Mouse (Mus musculus) CH12.LX (cell line): ENCODE measurements around the gene Wbp11. TPM values are rescaled to one million over a fixed set of nuclear protein-coding genes. Genes with fewer than 3 reads are reported as not detected.

ENCODE experiments used
- DNase-seq: peaks from one replicate; pipeline ENCODE4 v3.0.0-alpha.2; 2013; ENCODE audit errors: extremely low read depth
- H3K27ac ChIP-seq: 2 replicates; pipeline ENCODE4 v1.5.1; 2012; ENCODE audit warnings: low read depth, mild to moderate bottlenecking, control low read depth, moderate library complexity; ENCODE audit not compliant: insufficient read depth
- H3K27me3 ChIP-seq: replicated peaks from 2 replicates; pipeline ENCODE3; 2012; ENCODE audit warnings: inconsistent platforms
- H3K36me3 ChIP-seq, 2 experiments: replicated peaks in 1 of 2; 2 replicates each; pipeline versions ENCODE3 to v1.6.1; 2012; ENCODE audit warnings: inconsistent platforms in 1 of 2, low read length in 1 of 2, mild to moderate bottlenecking in 1 of 2, mixed read lengths in 1 of 2, moderate library complexity in 1 of 2; ENCODE audit not compliant: control insufficient read depth in 1 of 2, insufficient read depth in 1 of 2
- H3K4me1 ChIP-seq, 2 experiments: 2 replicates each; pipeline ENCODE4 v1.6.1; 2012; ENCODE audit warnings: inconsistent platforms in 1 of 2, moderate library complexity in 1 of 2; ENCODE audit not compliant: insufficient read depth in 2 of 2, control insufficient read depth in 1 of 2
- H3K4me2 ChIP-seq: 2 replicates; pipeline ENCODE4 v1.6.1; 2012; ENCODE audit warnings: low read depth, mild to moderate bottlenecking, control low read depth; ENCODE audit not compliant: poor library complexity, insufficient read depth, severe bottlenecking
- H3K4me3 ChIP-seq, 3 experiments: fragments of 150-350 bp in 1 of 3; sonication (generic) in 1 of 3; replicated peaks in 1 of 3; 2 replicates each; pipeline versions ENCODE3 to v1.5.1; 2011 to 2012; ENCODE audit warnings: low read depth in 2 of 3, low read length in 2 of 3, mild to moderate bottlenecking in 2 of 3, moderate library complexity in 2 of 3, control low read depth in 1 of 3, improper control_type of control experiment in 1 of 3, inconsistent platforms in 1 of 3, mixed read lengths in 1 of 3; ENCODE audit not compliant: poor library complexity in 1 of 3
- H3K79me2 ChIP-seq: replicated peaks from 2 replicates; pipeline ENCODE4 v1.6.1; 2012; ENCODE audit warnings: mild to moderate bottlenecking, moderate library complexity; ENCODE audit not compliant: control insufficient read depth, poor library complexity, insufficient read depth, severe bottlenecking; ENCODE audit errors: extremely low read depth
- H3K9ac ChIP-seq: 2 replicates; pipeline ENCODE4 v1.6.1; 2012; ENCODE audit warnings: low read depth, mild to moderate bottlenecking, control low read depth, moderate library complexity; ENCODE audit not compliant: insufficient read depth
- H3K9me3 ChIP-seq: replicated peaks from 2 replicates; pipeline ENCODE3; 2012; ENCODE audit warnings: low read length, inconsistent platforms, mixed read lengths
- BHLHE40 ChIP-seq: IDR thresholded peaks from 2 replicates; pipeline ENCODE4 v1.6.1; 2011; ENCODE audit warnings: mild to moderate bottlenecking, low read depth, low read length, improper control_type of control experiment
- CHD2 ChIP-seq: IDR thresholded peaks from 2 replicates; pipeline ENCODE4 v1.6.1; 2011; ENCODE audit warnings: low read length, improper control_type of control experiment
- ELF1 ChIP-seq: IDR thresholded peaks from 2 replicates; pipeline ENCODE4 v1.6.1; 2014; ENCODE audit warnings: low read depth, mild to moderate bottlenecking, inconsistent platforms, low read length, improper control_type of control experiment
- ETS1 ChIP-seq: conservative IDR thresholded peaks from 2 replicates; pipeline ENCODE4 v1.6.1; 2012; ENCODE audit warnings: low read depth, mild to moderate bottlenecking, inconsistent platforms, low read length, improper control_type of control experiment, moderate library complexity
- GABPA ChIP-seq: IDR thresholded peaks from 2 replicates; pipeline ENCODE4 v1.6.1; 2012; ENCODE audit warnings: low read depth, low read length, improper control_type of control experiment, inconsistent platforms; ENCODE audit not compliant: insufficient replicate concordance
- HCFC1 ChIP-seq: IDR thresholded peaks from 2 replicates; pipeline ENCODE4 v1.6.1; 2012; ENCODE audit warnings: low read depth, mild to moderate bottlenecking, inconsistent platforms, low read length, improper control_type of control experiment
- IRF4 ChIP-seq: IDR thresholded peaks from 2 replicates; pipeline ENCODE4 v1.6.1; 2014; ENCODE audit warnings: low read depth, mild to moderate bottlenecking, inconsistent platforms, low read length, improper control_type of control experiment
- JUND ChIP-seq: conservative IDR thresholded peaks from 2 replicates; pipeline ENCODE4 v1.6.1; 2011; ENCODE audit warnings: low read depth, low read length, improper control_type of control experiment
- KAT2A ChIP-seq: IDR thresholded peaks from 2 replicates; pipeline ENCODE4 v1.6.1; 2012; ENCODE audit warnings: low read length, improper control_type of control experiment, inconsistent platforms; ENCODE audit not compliant: insufficient replicate concordance
- MAX ChIP-seq: IDR thresholded peaks from 2 replicates; pipeline ENCODE4 v1.6.1; 2011; ENCODE audit warnings: low read length, improper control_type of control experiment
- MAZ ChIP-seq: IDR thresholded peaks from 2 replicates; pipeline ENCODE4 v1.6.1; 2012; ENCODE audit warnings: low read depth, mild to moderate bottlenecking, inconsistent platforms, low read length, improper control_type of control experiment, moderate library complexity
- MEF2A ChIP-seq: IDR thresholded peaks from 2 replicates; pipeline ENCODE4 v1.6.1; 2014; ENCODE audit warnings: low read depth, mild to moderate bottlenecking, inconsistent platforms, low read length, improper control_type of control experiment, borderline replicate concordance
- MXI1 ChIP-seq: IDR thresholded peaks from 2 replicates; pipeline ENCODE4 v1.6.1; 2011; ENCODE audit warnings: mild to moderate bottlenecking, low read depth, low read length, improper control_type of control experiment
- MYC ChIP-seq: IDR thresholded peaks from 2 replicates; pipeline ENCODE4 v1.6.1; 2011; ENCODE audit warnings: low read depth, mild to moderate bottlenecking, improper control_type of control experiment, low read length
- NELFE ChIP-seq: IDR thresholded peaks from 2 replicates; pipeline ENCODE4 v1.6.1; 2011; ENCODE audit warnings: low read depth, low read length, improper control_type of control experiment
- NRF1 ChIP-seq: IDR thresholded peaks from 2 replicates; pipeline ENCODE4 v1.6.1; 2014; ENCODE audit warnings: low read depth, mild to moderate bottlenecking, inconsistent platforms, low read length, improper control_type of control experiment, moderate library complexity
- POLR2A ChIP-seq: IDR thresholded peaks from 2 replicates; pipeline ENCODE4 v1.6.1; 2011; ENCODE audit warnings: low read depth, mild to moderate bottlenecking, improper control_type of control experiment, low read length
- POLR2AphosphoS2 ChIP-seq: IDR thresholded peaks from 2 replicates; pipeline ENCODE4 v1.6.1; 2011; ENCODE audit warnings: low read depth, low read length, improper control_type of control experiment
- RCOR1 ChIP-seq: conservative IDR thresholded peaks from 2 replicates; pipeline ENCODE4 v1.6.1; 2012; ENCODE audit warnings: low read depth, mild to moderate bottlenecking, inconsistent platforms, low read length, improper control_type of control experiment
- SIN3A ChIP-seq: IDR thresholded peaks from 2 replicates; pipeline ENCODE4 v1.6.1; 2012; ENCODE audit warnings: low read length, improper control_type of control experiment, inconsistent platforms
- TBP ChIP-seq: conservative IDR thresholded peaks from 2 replicates; pipeline ENCODE4 v1.6.1; 2011; ENCODE audit warnings: low read depth, low read length, improper control_type of control experiment
- TCF12 ChIP-seq: IDR thresholded peaks from 2 replicates; pipeline ENCODE4 v1.6.1; 2014; ENCODE audit warnings: low read depth, mild to moderate bottlenecking, inconsistent platforms, low read length, improper control_type of control experiment
- USF1 ChIP-seq: IDR thresholded peaks from 2 replicates; pipeline ENCODE4 v1.6.1; 2014; ENCODE audit warnings: low read depth, mild to moderate bottlenecking, inconsistent platforms, low read length, improper control_type of control experiment
- ZKSCAN1 ChIP-seq: IDR thresholded peaks from 2 replicates; pipeline ENCODE4 v1.6.1; 2012; ENCODE audit warnings: low read depth, inconsistent platforms, low read length, improper control_type of control experiment, borderline replicate concordance
- ZMIZ1 ChIP-seq: IDR thresholded peaks from 2 replicates; pipeline ENCODE4 v1.6.1; 2012; ENCODE audit warnings: low read depth, mild to moderate bottlenecking, inconsistent platforms, low read length, improper control_type of control experiment
- dilution Hi-C: fragments of 300-500 bp; cut with MboI; formaldehyde crosslinking; loops from 2 replicates; pipeline ENCODE4 v1.14.3; 2020; ENCODE audit warnings: low sequenced_read_pairs; ENCODE audit not compliant: extremely low pct_unique_long_range_greater_than_20kb, extremely low pct_ligation_motif_present
- in situ Hi-C: fragments of 300-500 bp; cut with MboI; formaldehyde crosslinking; loops from 3 replicates; pipeline ENCODE4 v1.14.3; 2019; ENCODE audit warnings: low sequenced_read_pairs, low pct_ligation_motif_present, low pct_unique_long_range_greater_than_20kb, mixed read lengths
- polyA plus RNA-seq: library from polyadenylated mRNA; unstranded; fragments of >175 nt; gene quantifications from 2 replicates; pipeline ENCODE4 v1.2.1, GENCODE M21; 2012; ENCODE audit warnings: low read depth; ENCODE audit not compliant: insufficient read length
- total RNA-seq, 2 experiments: library from RNA; depleted of rRNA; stranded (reverse); fragments of 300-350 nt in 1 of 2; fragments of >200 nt in 1 of 2; gene quantifications; 2 replicates each; pipeline ENCODE4 v1.2.3; 2012 to 2014

The Wbp11 gene
- total and polyA plus RNA-seq, 3 experiments: 27.7 to 189 (median 51.3) TPM

DNA sequence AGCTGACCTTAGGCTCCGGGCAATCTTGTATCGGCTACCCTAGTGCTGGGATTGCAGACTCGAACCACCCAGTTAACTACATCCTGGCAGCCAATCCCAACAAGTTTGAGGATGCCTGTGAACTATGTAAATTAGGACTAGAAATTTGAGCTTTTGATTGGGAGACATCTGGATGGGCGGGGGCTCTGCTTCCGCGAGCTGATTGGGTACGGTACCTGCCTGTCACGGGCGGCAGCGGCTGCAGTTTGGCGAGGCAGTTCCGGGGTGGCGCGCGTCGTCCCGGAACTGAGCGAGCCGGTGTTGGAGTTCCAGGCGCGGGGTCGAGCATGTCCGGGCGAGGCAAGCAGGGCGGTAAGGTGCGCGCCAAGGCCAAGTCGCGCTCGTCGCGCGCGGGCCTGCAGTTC lies 20.0 kb downstream of the Wbp11 start, which contains the start of gene H2afj:
Gene H2afj, plus strand, starts transcription at position 231 of the 404 bp plus-strand sequence.
- in situ Hi-C loops: no loop called here
- Histone ChIP-seq H3K4me3 (peak within 1 kb of the TSS; percentile 86 to 92 (median 90)), H3K4me1 (peaks cover 6 to 54% of the 10 kb centered on the region in 2 experiments), H3K36me3 (peaks cover 11 to 25% of the 10 kb centered on the region in 2 experiments), H3K27ac (peak within 1 kb of the TSS; percentile 58), H3K79me2 (peaks cover 30% of the 10 kb centered on the region), H3K4me2 (peak within 1 kb of the TSS; percentile 94; the same call in 1 of the 2 replicates), H3K9ac (peak within 1 kb of the TSS; percentile 67), H3K9me3 (no peaks in the 10 kb centered on the region), H3K27me3 (no peaks in the 10 kb centered on the region)
- peak; percentile 95 for DNase-seq
- peak; percentile 65; the same call in 1 of the 2 replicates for TF ChIP-seq POLR2AphosphoS2
- TF ChIP-seq POLR2A: peak; percentile 82
- TF ChIP-seq HCFC1: peak; percentile 79
- TF ChIP-seq RCOR1: no peak
- no peak for TF ChIP-seq ZKSCAN1
- TF ChIP-seq GABPA: no peak
- TF ChIP-seq TBP: peak; percentile 35; the same call in 1 of the 2 replicates
- peak; percentile 58; the same call in 1 of the 2 replicates for TF ChIP-seq KAT2A
- TF ChIP-seq MAX: 0 out of 2 replicates have a peak, but pooled peaks have one; percentile 45
- 0 out of 2 replicates have a peak, but pooled peaks have one; percentile 18 for TF ChIP-seq BHLHE40
- TF ChIP-seq USF1: no peak
- peak; percentile 81 for TF ChIP-seq NELFE
- peak; percentile 64; the same call in 1 of the 2 replicates for TF ChIP-seq ZMIZ1
- TF ChIP-seq MAZ: 0 out of 2 replicates have a peak, but pooled peaks have one; percentile 48
- TF ChIP-seq TCF12: peak; percentile 93
- TF ChIP-seq IRF4: no peak
- TF ChIP-seq MEF2A: peak; percentile 57; the same call in 1 of the 2 replicates
- TF ChIP-seq ELF1: peak; percentile 100
- peak; percentile 79 for TF ChIP-seq MXI1
- peak; percentile 94 for TF ChIP-seq SIN3A
- TF ChIP-seq MYC: 0 out of 2 replicates have a peak, but pooled peaks have one; percentile 23
- TF ChIP-seq NRF1: peak; percentile 87
- TF ChIP-seq ETS1: 0 out of 2 replicates have a peak, but pooled peaks have one; percentile 10
- TF ChIP-seq JUND: no peak
- peak; percentile 97 for TF ChIP-seq CHD2
- dilution Hi-C loops: no loop called here
